Mouse (Mus musculus): ENCODE results near the gene Ankrd35.
"Not testable (repeated sequence)": the region's sequence is repeated elsewhere in the genome, so short reads cannot be mapped to it uniquely, and the experiment has no call there.

Ankrd35 gene

GRCm38 (mm10) chr3:96673514-96673913 lies 3.6 kb downstream of the Ankrd35 start:
- no peak for DNase-seq (ENCODE audit: low read depth)

- no peak for DNase-seq (ENCODE audit: low read depth)
Measured at GRCm38 (mm10) chr3:96674442-96674841, 4.5 kb downstream of the Ankrd35 start.

GRCm38 (mm10) chr3:96675171-96675570 lies 5.2 kb downstream of the Ankrd35 start:
- peak; percentile 32 for DNase-seq (ENCODE audit: low read depth)

GRCm38 (mm10) chr3:96675690-96676089 lies 5.8 kb downstream of the Ankrd35 start:
- no peak for DNase-seq (ENCODE audit: low read depth)

- no peak for DNase-seq (ENCODE audit: low read depth)
Measured at GRCm38 (mm10) chr3:96678456-96678855, 8.5 kb downstream of the Ankrd35 start.

- peak; percentile 62 for DNase-seq (ENCODE audit: low read depth)
Measured at GRCm38 (mm10) chr3:96679159-96679674, 9.3 kb downstream of the Ankrd35 start.

- no peak for DNase-seq (ENCODE audit: low read depth)
Measured at GRCm38 (mm10) chr3:96680269-96680956, 10.5 kb downstream of the Ankrd35 start.

- no peak for DNase-seq (ENCODE audit: low read depth)
Measured at GRCm38 (mm10) chr3:96683496-96683895, 13.6 kb downstream of the Ankrd35 start.

GRCm38 (mm10) chr3:96684151-96684821 lies 14.4 kb downstream of the Ankrd35 start:
- DNase-seq (ENCODE audit: low read depth), result no peak

GRCm38 (mm10) chr3:96684822-96685156 lies 14.9 kb downstream of the Ankrd35 start:
- DNase-seq (ENCODE audit: low read depth), result no peak

GRCm38 (mm10) chr3:96686057-96686456 lies 16.1 kb downstream of the Ankrd35 start:
- not testable (repeated sequence) for DNase-seq (ENCODE audit: low read depth)

GRCm38 (mm10) chr3:96688854-96689253 lies 18.9 kb downstream of the Ankrd35 start:
- no peak for DNase-seq (ENCODE audit: low read depth)

- DNase-seq (ENCODE audit: low read depth), result peak; percentile 48
Measured at GRCm38 (mm10) chr3:96690298-96690697, 20.4 kb downstream of the Ankrd35 start.

GRCm38 (mm10) chr3:96692506-96692905 lies 22.6 kb downstream of the Ankrd35 start:
- peak; percentile 33 for DNase-seq (ENCODE audit: low read depth)

- no peak for DNase-seq (ENCODE audit: low read depth)
Measured at GRCm38 (mm10) chr3:96693579-96693978, 23.6 kb downstream of the Ankrd35 start.

- peak; percentile 87 for DNase-seq (ENCODE audit: low read depth)
Measured at GRCm38 (mm10) chr3:96696198-96696765, 26.4 kb downstream of the Ankrd35 start, which contains the start of gene Pias3. TSS of gene Pias3 (plus strand) at chr3:96696384.

GRCm38 (mm10) chr3:96696766-96697732 lies 27.1 kb downstream of the Ankrd35 start:
- peak; percentile 86 for DNase-seq (ENCODE audit: low read depth)

- DNase-seq (ENCODE audit: low read depth), result no peak
Measured at GRCm38 (mm10) chr3:96698993-96699690, 29.2 kb downstream of the Ankrd35 start.

- peak; percentile 69 for DNase-seq (ENCODE audit: low read depth)
Measured at GRCm38 (mm10) chr3:96700376-96700775, 30.4 kb downstream of the Ankrd35 start.

- DNase-seq (ENCODE audit: low read depth), result no peak
Measured at GRCm38 (mm10) chr3:96701003-96701402, 31.1 kb downstream of the Ankrd35 start.

- DNase-seq (ENCODE audit: low read depth), result no peak
Measured at GRCm38 (mm10) chr3:96704778-96705177, 34.8 kb downstream of the Ankrd35 start.
